Mouse (Mus musculus) adrenal gland, postnatal 10 days (tissue): ENCODE measurements around the gene Alox8. TPM values are rescaled to one million over a fixed set of nuclear protein-coding genes. Genes with fewer than 3 reads are reported as not detected.

Source experiments
- DNase-seq: peaks from one replicate; pipeline ENCODE4 v3.0.0; 2021; ENCODE audit warnings: mixed read lengths
- total RNA-seq, 2 experiments: library from RNA; stranded (reverse); gene quantifications; 2 replicates each; pipeline ENCODE4 v1.2.3; 2021

Alox8 gene
- total RNA-seq, 2 experiments from 2014 or later: not detected

GRCm38 (mm10) chr11:69179512-69179911 is 18.1 kb downstream of the Alox8 start:
- no peak for DNase-seq

DNA sequence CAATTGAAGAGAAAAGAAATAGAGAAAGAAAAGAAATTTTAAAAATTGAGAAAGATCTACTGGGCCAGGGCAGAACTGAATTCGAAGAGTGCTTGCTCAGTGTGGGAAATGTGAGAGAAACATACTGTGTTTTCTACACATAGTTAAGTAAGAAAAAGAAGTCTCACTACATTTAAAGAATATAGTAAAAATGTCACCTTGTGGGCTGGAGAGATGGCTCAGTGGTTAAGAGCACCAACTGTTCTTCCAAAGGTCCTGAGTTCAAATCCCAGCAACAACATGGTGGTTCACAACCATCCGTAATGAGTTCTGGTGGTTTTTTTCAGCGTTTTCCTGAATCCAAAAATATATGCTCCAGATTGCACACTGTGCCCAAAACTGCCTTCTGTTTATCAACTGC is 19.1 kb downstream of the Alox8 start:
- DNase-seq: no peak

DNA sequence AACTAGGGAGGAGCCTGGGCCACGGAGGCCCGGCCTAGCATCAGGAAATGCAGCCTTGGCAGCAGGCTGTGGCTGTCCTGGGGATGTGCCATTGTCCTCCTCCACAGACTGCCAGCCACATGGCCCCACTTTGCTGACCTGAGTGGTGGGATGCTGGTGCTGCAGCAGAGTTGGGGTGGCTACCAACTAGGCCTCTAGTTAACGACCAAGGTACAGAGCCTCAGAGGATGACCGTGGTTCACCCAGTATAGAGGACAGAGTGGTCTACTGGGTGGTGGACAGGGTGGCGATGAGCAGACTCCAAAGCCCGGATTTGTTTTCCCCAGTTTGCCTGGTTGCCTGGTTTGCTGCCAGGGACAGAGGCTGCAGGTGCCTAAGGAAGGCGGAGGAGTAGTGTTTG is 22.9 kb downstream of the Alox8 start:
- DNase-seq: no peak

DNA sequence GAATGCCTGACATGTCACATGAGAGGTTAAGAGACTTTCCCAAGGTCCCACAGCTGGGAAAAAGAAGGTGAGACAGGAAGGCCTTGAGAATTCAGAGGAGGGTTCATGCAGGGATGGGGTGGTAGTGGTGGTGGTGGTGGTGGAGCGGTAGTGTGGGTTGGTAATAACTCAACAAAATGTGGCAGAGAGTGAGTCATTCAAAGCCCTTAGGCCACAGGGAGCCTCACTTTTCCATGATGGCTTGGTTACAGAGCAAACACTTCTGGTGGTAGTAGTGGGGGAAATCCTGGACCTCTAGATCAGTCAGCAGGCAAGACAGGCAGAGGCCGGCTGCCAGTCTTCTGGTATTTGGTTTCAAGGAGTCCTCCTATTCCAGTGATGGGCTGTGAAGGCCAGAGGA is 25.0 kb downstream of the Alox8 start:
- no peak for DNase-seq

DNA sequence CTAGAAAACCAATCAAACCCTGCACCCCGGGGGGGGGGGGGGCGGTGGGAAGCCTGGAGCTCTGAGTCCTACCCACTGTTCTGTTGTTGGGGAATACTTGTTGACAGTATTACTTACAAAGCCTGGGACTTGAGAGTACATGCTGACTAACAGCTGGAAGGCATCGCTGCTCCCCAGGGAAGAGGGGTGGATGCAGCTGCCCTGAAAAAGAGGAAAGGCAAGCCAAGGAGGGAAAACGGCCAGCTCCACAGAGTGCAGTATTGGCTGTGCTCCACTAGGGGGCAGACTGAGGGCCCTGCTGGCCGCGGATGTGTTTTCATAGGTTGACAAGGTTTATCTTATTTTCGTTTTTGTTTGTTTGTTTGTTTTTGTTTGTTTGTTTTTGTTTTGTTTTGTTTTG is 26.0 kb downstream of the Alox8 start:
- peak; percentile 82 for DNase-seq

DNA sequence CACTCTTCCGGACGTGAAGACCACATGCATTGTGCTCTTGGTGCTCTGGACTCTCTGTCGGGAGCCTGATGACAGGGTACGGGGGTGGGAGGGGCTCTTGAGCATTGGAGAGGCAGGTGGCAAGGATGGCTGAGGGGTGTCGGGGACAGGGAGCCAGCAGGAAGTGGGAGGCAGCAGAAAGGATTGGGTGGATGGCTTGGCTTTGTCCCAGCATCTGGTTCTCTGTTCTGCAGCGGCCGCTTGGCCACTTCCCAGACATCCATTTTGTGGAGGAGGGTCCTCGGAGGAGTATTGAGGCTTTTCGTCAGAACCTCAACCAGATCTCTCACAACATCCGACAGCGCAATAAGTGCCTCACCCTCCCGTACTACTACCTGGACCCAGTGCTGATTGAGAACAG is 28.3 kb downstream of the Alox8 start:
- no peak for DNase-seq

DNA sequence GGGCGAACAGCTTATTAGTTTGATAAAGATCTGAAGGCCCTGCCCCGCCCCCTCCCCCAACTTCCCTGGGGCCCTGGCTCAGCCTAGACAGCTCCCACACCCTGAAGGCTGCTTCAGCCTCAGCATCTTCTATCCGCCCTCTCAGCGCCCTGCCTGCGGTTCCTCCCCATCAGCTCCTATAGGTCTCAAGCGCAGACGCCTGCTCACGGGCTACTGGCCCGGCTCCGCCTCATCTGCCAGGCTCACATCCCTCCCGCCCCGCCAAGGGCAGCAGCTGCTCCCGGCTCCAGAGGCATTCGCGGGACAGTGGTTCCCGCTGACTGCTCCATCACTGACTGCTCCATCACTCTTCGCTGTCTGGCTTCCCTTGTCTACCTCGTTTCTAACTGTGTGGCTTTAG is 40.8 kb downstream of the Alox8 start, which contains the start of gene Alox12b:
Alox12b (plus strand) TSS at position 190 of the 400 bp plus-strand sequence.
- DNase-seq: peak; percentile 22

DNA sequence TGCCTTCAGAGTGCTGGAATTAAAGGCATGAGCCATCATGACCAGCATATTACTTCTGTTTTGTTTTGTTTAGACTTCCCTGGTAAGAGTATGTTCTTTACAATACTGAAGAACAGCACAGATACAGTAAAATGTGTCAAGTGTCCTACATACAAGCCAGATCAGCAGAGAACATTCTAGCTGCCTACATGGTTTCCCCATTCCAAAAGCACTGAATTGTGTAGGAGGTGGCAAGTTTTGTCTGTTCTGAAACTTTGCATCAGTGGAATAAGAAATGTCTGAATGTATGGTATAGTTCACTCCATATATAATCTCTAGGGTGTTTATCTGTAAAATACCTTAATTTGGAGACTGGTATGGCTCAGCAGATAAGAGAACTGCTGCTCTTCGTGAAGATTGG is 42.3 kb downstream of the Alox8 start:
- no peak for DNase-seq

- DNase-seq: no peak
Observed at GRCm38 (mm10) chr11:69153831-69154230, 43.8 kb downstream of the Alox8 start.

DNA sequence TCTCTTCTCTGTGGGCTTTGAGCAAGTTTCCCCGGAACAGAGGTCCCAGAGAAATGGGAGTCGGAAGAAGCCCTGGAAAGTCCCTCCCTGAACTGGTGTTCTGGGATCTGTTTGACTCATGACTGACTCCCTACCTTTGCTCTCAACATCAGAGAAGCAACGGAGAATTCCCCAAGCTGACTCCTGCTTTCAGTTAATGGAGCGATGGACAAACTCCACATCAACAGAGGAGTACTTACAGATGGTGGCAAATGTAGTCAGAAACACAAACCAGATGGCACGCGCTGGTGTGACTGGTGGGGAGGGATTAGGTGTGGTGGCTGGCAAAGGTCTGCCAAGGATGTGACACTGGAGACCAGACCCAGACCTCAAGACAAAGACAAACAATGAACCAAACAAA is 46.6 kb downstream of the Alox8 start:
- no peak for DNase-seq

DNA sequence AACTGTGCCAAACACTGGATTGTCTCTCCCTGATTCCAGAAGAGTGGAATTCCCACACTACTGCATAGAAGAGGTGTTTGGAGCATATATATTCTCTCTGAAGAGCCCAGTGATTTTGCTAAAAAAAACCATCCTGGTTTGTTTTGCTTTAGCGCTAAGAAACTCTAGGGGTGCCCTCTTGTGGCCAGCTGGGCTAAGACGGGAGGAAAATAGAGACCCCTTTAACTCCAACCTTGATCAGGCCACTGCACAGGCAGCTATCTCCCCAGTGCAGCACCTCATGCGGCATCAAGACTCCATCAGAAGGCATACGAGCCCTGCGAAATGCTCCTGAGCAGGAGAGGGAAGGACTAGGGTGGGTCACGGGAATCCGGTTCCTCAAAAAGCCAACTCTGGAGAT is 47.2 kb downstream of the Alox8 start:
- peak; percentile 83 for DNase-seq

- DNase-seq: no peak
Observed at GRCm38 (mm10) chr11:69149728-69150127, 47.9 kb downstream of the Alox8 start.

- DNase-seq: peak; percentile 45
Observed at GRCm38 (mm10) chr11:69148451-69148960, 49.1 kb downstream of the Alox8 start.

GRCm38 (mm10) chr11:69147546-69147945 is 50.1 kb downstream of the Alox8 start:
- peak; percentile 35 for DNase-seq

GRCm38 (mm10) chr11:69135361-69135760 is 62.3 kb downstream of the Alox8 start:
- no peak for DNase-seq

DNA sequence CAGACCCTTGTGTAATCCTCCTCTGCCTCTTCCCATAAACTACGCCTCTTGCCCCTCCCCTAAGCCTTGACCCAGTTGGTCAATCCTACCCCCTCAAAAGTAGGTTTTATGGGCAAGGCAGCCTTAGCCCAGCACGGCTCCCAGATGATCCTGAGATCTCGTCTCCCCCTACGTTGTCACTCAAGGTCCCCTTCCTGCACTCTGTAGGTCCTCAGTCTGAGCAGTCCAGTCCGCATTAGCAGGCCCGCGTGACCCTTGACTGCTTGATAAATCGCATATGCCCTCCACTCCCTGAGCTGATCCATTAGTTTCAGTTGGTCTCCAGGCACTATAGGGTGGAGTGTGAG is 63.0 kb downstream of the Alox8 start:
- no peak for DNase-seq

Other genes starting within 250 kb of the Alox8 start
- gene Arhgef15, start 240.4 kb downstream of the Alox8 start, total RNA-seq: 10 to 100 TPM; 25.4 to 35.9 TPM
- 10 to 100 TPM; 28.5 to 32.9 TPM for gene Slc25a35, start 229.7 kb downstream of the Alox8 start, total RNA-seq
- 10 to 100 TPM; 20.4 to 24.7 TPM for gene Rangrf, start 222.7 kb downstream of the Alox8 start, total RNA-seq
- 10 to 100 TPM; 23.8 to 32.9 TPM for gene Pfas, start 189.4 kb downstream of the Alox8 start, total RNA-seq
- gene Ctc1, start 181.9 kb downstream of the Alox8 start, total RNA-seq: 10 to 100 TPM; 25.3 to 30.0 TPM
- gene Aurkb, start 152.2 kb downstream of the Alox8 start, total RNA-seq: 10 to 100 TPM; 16.2 to 22.5 TPM
- 10 to 100 TPM; 19.1 to 22.1 TPM for gene Borcs6, start 138.1 kb downstream of the Alox8 start, total RNA-seq
- 10 to 100 TPM; 13.2 to 13.8 TPM for gene Tmem107, start 127.0 kb downstream of the Alox8 start, total RNA-seq
- 100 to 1,000 TPM; 104 to 143 TPM for gene Vamp2, start 109.4 kb downstream of the Alox8 start, total RNA-seq
- gene Per1, start 102.6 kb downstream of the Alox8 start, total RNA-seq: 100 to 1,000 TPM in 1 of 2 experiments, 10 to 100 TPM in 1; 63.1 to 157 TPM
- gene Hes7, start 77.4 kb downstream of the Alox8 start, total RNA-seq: under 1 TPM; 0.18 to 0.36 TPM
- gene 9130213A22Rik, start 75.3 kb downstream of the Alox8 start, total RNA-seq: under 1 TPM; 0.48 to 0.66 TPM
- under 1 TPM; 0.60 to 0.76 TPM for gene Aloxe3, start 71.9 kb downstream of the Alox8 start, total RNA-seq
- not detected for gene Alox12b, start 40.9 kb downstream of the Alox8 start, total RNA-seq
- gene Gucy2e, start 39.2 kb upstream of the Alox8 start, total RNA-seq: not detected
- 10 to 100 TPM in 1 of 2 experiments, 1 to 10 TPM in 1; 7.8 to 12.6 TPM for gene Cntrob, start 125.9 kb upstream of the Alox8 start, total RNA-seq
- gene Trappc1, start 126.1 kb upstream of the Alox8 start, total RNA-seq: 10 to 100 TPM; 75.1 to 78.6 TPM
- gene Kcnab3, start 128.4 kb upstream of the Alox8 start, total RNA-seq: 1 to 10 TPM; 5.1 to 7.9 TPM
- 1 to 10 TPM; 4.2 to 7.2 TPM for gene Rnf227, start 142.6 kb upstream of the Alox8 start, total RNA-seq
- gene Chd3, start 171.6 kb upstream of the Alox8 start, total RNA-seq: 100 to 1,000 TPM in 1 of 2 experiments, 10 to 100 TPM in 1; 93.8 to 128 TPM
- gene Naa38, start 197.6 kb upstream of the Alox8 start, total RNA-seq: 100 to 1,000 TPM; 124 to 138 TPM
- gene Cyb5d1, start 197.8 kb upstream of the Alox8 start, total RNA-seq: 10 to 100 TPM; 32.4 to 38.9 TPM
- 10 to 100 TPM; 29.1 to 33.0 TPM for gene Tmem88, start 200.4 kb upstream of the Alox8 start, total RNA-seq
- 10 to 100 TPM; 49.0 to 53.4 TPM for gene Kdm6b, start 215.8 kb upstream of the Alox8 start, total RNA-seq